Mouse (Mus musculus) E14TG2a.4 (cell line): ENCODE measurements at regions not wholly inside any gene's neighbourhood (a gene's known extent, or its start where the extent isn't known, plus 50 kb on each side); places are given as distances from the start of the nearest gene placed in this dataset.

Experiments used
- CTCF ChIP-seq: conservative IDR thresholded peaks from 2 replicates; pipeline ENCODE4 v1.5.1; 2014; ENCODE audit warnings: low read length
- NANOG ChIP-seq: IDR thresholded peaks from 2 replicates; pipeline ENCODE4 v1.6.1; 2014; ENCODE audit warnings: borderline replicate concordance, low read length, mixed read lengths

- no peak for TF ChIP-seq CTCF
- no peak for TF ChIP-seq NANOG
Measured at GRCm38 (mm10) chr12:77060060-77060695, 98.2 kb upstream of the Max start.
